Mouse (Mus musculus): ENCODE measurements around the gene Cst12.
"Not testable (repeated sequence)": the region's sequence is repeated elsewhere in the genome, so short reads cannot be mapped to it uniquely, and the experiment has no call there.

Cst12 gene

GRCm38 (mm10) chr2:148789142-148789541 lies at the start of gene Cst12:
TSS of gene Cst12 (plus strand) at chr2:148789361.
- peak in 1 of 2 experiments; percentile 6 for DNase-seq (ENCODE audit: low spot score in 2 of 2)

GRCm38 (mm10) chr2:148743001-148743400 lies 46.2 kb upstream of the Cst12 start:
- peak in 1 of 2 experiments; percentile 70 for DNase-seq (ENCODE audit: low spot score in 2 of 2)

- no peak for DNase-seq (ENCODE audit: low spot score in 2 of 2)
These were observed 45.2 kb upstream of the Cst12 start for GRCm38 (mm10) chr2:148743846-148744407.

- no peak for DNase-seq (ENCODE audit: low spot score in 2 of 2)
These were observed 39.1 kb upstream of the Cst12 start, which contains the start of gene Cstl1 for GRCm38 (mm10) chr2:148750058-148750457. TSS of gene Cstl1 (plus strand) at chr2:148750358.

DNA sequence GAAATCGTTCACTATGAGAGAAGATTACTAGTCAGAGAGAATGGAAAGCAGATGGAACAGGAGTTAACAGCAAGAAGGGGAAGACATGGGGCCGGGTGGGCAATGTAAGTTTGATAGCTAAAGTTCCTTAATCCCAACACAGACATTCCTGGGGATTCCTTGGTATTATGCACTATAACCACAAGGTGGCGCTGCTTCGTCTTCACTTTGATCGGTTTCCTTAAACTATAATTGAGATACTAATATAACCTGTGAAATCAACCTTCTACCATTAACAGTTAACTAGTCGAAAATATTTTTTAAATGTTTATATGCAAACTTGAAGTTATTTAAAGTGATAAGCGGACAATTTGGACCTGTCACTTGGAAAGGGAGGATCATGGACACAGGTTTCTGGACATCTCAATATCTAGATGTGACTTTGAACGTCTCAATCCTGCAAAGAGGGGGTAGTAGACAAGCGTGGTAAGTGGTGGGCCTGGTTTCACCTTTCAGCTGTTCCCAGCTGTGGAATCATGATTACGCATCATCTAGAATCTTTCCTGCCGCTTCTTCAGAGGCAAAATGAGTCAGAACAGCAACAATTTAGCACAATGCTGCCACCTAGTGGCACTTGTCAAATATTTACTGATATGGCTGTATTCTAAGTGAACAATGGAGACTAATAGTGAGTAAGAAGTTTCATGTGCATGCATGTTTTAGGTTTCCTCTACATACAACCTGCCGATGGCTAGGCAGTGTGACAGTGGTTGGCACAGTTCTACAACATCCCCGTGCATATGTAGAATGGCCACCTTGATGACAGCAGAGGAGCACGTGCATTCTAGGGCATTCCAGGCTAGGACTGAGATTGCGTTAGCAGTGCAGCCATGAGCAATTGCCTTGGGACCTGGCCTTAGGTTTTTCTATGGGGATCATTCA lies 37.0 kb upstream of the Cst12 start:
- DNase-seq (ENCODE audit: low spot score in 2 of 2) = peak; percentile 60 to 82

DNA sequence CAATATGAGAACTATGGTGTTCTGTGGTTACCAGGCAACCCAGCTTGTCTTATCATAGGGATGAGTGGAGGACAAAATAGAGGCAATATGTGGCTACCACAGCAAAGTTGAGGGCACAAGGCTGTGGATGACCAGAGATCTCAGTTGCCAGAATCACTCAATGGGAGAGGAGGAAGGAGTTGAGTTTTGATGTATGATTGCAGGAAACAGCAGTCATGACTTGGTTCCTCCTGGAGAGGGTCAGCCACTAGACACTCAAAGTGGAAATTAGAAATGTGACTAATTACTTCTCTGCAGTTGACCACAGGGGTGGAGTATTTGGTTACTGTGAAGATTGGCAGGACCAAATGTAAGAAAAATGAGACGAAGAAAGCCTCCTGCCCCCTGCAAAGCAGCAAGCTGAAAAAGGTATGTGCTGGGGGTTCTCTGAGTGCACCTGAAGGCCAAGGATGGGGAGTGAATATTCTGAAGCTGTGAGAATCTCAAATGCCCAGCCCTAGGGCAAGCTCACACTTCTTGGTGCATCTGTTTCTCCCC lies 34.8 kb upstream of the Cst12 start:
- no peak for DNase-seq (ENCODE audit: low spot score in 2 of 2)

- no peak for DNase-seq (ENCODE audit: low spot score in 2 of 2)
These were observed 25.3 kb upstream of the Cst12 start for GRCm38 (mm10) chr2:148763648-148764388.

DNA sequence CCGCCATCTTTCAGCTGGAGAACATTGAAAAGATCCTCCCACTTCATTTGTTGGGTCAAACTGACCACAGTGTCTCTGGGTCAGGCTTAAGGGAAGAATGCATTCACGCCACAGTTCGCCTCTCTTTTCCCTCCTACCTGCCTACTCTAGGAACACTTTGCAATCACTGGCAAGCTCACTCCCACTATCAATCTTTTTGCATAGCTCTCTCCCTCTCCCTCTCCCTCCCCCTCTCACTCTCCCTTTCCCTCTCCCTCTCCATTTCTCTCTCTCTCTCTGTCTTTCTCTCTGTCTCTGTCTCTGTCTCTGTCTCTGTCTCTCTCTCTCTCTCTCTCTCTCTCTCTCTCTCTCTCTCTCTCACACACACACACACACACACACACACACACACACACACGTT lies 17.8 kb upstream of the Cst12 start, which contains the start of gene Cst11:
Cst11 (minus strand) TSS at position 101 of the 400 bp plus-strand sequence.
- DNase-seq (ENCODE audit: low spot score in 2 of 2) = not testable (repeated sequence)

DNA sequence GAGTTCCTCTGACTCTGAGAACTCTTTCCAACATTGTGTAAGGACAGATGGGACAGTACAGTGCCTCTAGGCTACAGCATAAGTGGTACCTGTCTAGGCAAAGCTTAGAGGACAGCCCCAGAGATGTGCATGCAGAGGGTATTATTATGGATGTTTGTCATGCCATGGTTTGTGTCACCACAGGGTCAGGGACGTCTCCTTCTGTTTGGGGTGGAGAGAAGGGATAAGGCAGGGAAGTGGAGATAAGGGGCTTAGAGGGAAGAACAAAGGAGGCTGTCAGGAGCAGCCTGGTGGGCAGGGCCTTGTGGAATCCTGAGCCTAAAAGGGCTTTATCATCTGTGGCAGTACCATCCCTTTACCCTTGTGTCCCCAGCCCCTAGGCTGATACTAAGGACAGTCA lies 7.5 kb upstream of the Cst12 start, which contains the start of gene 8030411F24Rik:
8030411F24Rik (plus strand) TSS at position 301 of the 400 bp plus-strand sequence.
- DNase-seq (ENCODE audit: low spot score in 2 of 2) = no peak

DNA sequence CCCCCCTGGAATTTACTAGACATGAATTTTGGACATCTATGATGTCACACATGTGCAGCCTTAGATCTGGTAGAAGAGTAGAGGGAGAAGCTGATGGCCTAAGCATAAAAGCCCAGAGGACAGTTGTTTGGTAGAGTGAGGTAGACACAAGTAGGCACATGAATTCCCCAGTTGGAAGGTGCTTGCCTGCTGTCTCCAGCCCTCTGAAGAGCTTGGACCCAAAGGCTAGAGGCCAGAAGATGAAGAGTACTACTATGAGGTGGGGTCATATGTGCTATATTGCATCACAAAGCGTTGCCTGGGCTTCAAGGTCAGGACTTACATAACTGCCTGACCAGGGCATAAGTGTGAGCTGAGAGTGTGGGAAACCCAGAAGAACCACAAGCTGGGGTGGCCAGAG lies 9.3 kb downstream of the Cst12 start, which contains the start of gene Cst8:
Cst8 (plus strand) TSS at position 301 of the 400 bp plus-strand sequence.
- no peak for DNase-seq (ENCODE audit: low spot score in 2 of 2)

DNA sequence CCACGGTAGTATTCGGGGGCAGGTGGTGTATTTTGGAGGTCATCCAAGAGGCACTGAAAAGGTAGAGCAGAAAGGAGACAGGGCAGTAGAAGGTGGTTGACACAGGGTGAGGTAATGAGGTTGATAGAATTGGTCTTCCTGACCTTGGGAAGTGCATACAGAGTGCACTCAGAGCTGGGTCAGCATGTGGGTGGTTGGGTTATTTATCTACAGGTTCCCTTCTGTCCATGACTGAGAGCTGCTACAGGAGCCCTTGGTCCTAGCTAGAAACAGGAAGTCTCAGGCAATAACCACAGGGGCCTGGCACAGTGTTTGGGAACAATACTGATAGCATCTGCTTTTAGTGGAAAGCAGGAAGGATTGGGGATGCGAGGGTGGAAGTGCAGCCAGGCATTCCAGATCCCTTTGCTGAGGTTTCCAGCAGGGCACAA lies 12.3 kb downstream of the Cst12 start:
- no peak for DNase-seq (ENCODE audit: low spot score in 2 of 2)

DNA sequence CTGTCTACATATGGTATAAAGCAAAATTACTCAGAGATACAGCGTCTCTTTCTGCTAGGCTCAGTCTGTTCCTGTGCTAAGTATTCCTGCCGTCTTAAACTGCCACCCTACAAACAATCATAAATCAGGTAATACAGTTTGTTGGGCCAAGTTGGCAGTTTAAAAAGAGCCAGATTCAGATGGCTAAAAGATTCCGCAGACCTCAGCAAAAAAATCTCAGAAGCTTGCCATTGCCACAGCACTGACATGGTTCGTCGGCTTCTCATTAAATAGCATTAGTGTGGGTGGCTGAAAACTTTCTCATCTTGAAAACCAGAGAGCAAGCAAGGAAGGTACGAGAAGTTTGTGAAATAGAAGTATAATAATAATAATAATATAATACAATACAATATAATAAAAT lies 17.5 kb downstream of the Cst12 start:
- DNase-seq (ENCODE audit: low spot score in 2 of 2) = no peak

DNA sequence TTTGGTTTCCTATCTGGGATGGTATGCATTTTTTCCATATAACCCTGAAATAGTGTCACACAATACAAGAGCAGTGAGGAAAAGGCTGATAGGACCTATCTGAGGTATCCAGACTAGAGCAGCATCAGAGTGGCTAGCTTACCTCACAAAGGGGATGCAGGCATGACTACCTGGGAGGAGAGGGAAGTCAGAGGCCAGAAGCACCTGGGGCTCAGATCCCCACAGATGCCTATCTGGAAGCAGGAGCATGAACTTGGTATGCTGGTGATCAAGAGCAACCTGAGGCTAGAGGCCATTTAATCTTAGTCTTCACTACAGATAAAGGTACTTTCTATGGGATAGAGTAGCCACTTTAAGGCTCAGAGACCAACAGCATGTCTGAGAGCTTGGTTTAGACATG lies 30.7 kb downstream of the Cst12 start, which contains the start of gene Cst13:
Cst13 (plus strand) TSS at position 173 of the 400 bp plus-strand sequence.
- DNase-seq (ENCODE audit: low spot score in 2 of 2) = no peak

GRCm38 (mm10) chr2:148825986-148826385 lies 36.8 kb downstream of the Cst12 start:
- no peak for DNase-seq (ENCODE audit: low spot score in 2 of 2)

DNA sequence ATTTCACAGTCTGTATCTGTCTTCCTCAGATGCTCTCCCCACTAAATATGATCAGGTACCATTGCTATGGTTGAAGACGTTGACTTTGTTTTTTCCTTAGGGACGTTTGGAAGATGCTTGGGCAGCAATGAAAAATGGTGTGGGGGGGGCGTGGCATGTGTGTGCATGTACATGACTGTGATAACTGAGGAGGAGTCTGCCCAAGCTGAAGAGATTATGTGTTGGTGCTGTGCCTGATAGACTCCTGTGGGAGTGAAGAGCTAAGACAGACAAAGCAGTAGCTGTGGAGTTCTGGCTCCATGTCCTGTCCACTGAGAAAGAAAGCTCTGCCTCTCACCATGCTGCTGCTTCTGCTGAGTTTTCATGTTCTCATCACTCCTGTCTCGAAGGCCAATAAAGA lies 45.8 kb downstream of the Cst12 start, which contains the start of gene Cst9:
Cst9 (plus strand) TSS at position 236 of the 400 bp plus-strand sequence.
- no peak for DNase-seq (ENCODE audit: low spot score in 2 of 2)

- DNase-seq (ENCODE audit: low spot score in 2 of 2) = no peak
These were observed 49.1 kb downstream of the Cst12 start for GRCm38 (mm10) chr2:148838075-148838777.

GRCm38 (mm10) chr2:148839224-148839623 lies 50.1 kb downstream of the Cst12 start:
- DNase-seq (ENCODE audit: low spot score in 2 of 2) = no peak
